Mouse (Mus musculus) layer of hippocampus, postnatal 14 days (tissue): Measurements from ENCODE around the gene Myl6b. TPM values are rescaled to one million over a fixed set of nuclear protein-coding genes. Genes with fewer than 3 reads are reported as not detected.

Experiments used
- DNase-seq, 2 experiments: peaks; one replicate each; pipeline ENCODE4 v3.0.0; 2021 to 2022; ENCODE audit warnings: low spot score in 2 of 2, mixed read lengths in 1 of 2
- long read RNA-seq, 2 experiments: library from polyadenylated mRNA; stranded (forward); transcript quantifications; one replicate each; pipeline ENCODE4 v2.0.0; 2021
- total RNA-seq, 2 experiments: library from RNA; stranded (reverse); gene quantifications; 2 replicates each; pipeline ENCODE4 v1.2.3; 2021

The Myl6b gene
- 10 to 100 TPM; 15.5 to 16.2 TPM for total RNA-seq
- long read RNA-seq, experiment 1, partial matches to known transcripts, result 0 of 1 reads
- long read RNA-seq, experiment 1, other reads (novel, unspliced or antisense), result 0 of 1 reads
- long read RNA-seq, experiment 2, partial matches to known transcripts, result 1 of 2 reads
- long read RNA-seq, experiment 2, other reads (novel, unspliced or antisense), result 0 of 2 reads

DNA sequence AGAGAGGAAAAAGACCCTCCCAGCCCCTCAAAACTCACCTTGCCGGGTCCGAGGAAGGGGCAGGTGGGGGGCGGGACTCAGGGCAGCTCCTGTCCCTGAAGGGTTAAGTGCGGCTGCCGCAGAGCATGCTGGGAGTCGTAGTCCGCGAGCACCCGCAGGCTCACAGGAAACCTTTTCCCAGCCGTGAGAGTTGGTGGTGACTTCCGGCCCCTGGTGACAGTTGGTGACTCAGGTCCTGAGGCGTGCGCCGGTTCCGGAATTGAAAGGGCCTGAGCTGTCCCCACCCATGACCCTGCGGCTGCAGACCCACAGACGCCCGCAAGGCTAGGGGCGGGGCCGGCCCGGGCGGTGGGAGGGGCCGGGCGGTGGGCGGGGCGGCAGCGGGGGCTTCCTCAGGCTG, at the start of gene Myl6b:
Gene Myl6b, minus strand, starts transcription at position 96 of the 400 bp plus-strand sequence.
- DNase-seq, result peak; percentile 90 to 96

GRCm38 (mm10) chr10:128547361-128548032, 49.0 kb upstream of the Myl6b start, which contains the start of gene Zc3h10:
Gene Zc3h10 (minus strand): TSS chr10:128547774.
- DNase-seq, result peak; percentile 93 to 98

DNA sequence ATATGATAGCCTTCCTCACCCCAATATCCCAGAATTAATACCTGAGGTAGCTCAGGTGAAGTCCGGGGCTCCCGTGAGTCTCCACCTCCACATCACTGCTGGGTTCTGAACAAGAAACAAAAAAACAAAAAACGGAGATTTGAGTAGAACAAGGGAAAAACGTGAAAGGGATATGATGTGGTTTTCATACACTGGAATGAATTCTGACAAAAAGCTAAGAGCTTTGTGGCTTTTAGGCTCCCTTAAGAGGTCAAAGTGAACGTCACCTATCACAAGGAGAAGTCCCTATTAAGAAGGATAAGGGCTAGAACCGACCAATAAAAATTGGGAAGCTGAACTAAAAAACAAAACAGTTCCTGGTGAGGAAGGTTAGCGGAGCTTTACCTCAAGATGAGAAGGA, 48.3 kb upstream of the Myl6b start:
- no peak for DNase-seq

DNA sequence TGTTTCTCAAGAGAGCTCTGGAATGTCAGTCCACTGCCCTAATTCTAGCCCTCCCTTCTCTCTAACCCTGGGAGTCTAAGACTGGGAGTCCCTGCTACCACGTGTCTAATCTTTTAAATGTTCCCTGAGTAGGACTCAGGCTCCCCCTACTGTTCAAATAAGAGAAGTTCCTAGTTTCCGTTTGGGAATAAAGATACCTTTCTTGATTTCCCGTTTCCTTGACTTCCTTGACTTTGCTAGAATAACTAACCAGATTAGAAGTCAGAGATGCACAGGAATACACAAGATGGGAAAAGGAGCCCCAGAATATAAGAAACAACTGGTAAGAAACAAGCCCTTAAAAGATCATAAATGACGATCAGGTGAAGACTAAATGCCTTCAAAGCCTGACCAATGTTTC, 47.9 kb upstream of the Myl6b start:
- peak in 1 of 2 experiments; percentile 61 for DNase-seq

DNA sequence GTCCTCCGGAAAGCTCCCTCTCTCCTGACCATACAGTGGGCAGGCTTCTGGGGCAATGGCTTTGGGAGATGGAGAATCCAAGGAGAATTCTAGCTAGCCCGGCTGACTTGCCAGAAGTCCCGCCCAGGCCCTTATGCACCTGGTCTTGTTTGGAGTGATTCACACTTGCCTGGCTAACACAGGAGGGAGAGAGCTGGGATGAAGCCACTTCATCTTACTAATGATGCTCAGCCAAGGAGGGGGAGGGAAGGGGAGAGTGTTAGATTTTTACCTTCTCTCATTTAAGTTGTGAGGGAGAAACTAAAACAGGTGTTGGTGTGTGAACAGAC, 47.0 kb upstream of the Myl6b start:
- no peak for DNase-seq

DNA sequence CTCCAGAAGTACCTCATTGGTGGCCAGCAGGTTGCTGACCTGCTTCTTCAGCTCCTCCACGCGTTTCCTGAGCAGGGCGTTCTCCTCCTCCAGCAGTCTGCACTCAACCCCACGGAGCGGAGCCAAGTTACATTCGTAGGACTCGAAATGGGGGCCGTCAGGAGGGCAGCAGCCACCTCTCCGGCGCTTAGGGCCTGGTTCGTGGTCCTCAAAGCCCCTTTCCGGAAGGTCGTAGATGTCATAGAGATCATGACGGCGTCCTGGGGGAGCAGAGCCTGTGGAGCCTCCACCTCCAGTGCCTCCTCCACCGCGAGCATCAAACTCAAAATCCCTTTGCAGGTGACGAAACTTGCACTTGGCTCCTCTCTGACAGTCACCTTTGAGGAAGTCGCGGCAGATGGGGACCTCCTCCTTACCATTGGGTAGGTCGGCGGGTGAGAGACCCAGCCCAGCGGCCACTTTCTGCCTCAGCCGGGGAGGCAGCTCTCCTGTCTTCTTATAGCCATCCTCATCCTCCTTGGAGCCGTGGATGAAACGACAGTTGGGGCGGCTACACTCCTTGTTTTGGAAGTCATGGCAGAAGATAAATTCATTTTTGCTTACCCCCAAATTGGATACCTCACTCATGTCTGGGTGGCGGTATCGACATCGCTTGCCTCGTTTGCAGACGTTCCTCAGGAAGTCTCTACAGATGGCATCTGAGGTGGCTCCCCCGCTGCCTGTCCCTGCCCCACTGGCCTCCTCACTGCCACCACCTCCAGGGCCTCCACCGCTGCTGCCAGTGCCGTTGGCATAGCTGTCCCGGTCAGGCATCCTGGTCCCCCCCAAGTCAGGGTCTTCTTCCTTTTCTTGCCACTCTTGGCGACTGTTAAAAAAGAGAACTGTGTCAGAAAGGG, 46.4 kb upstream of the Myl6b start:
- DNase-seq, result no peak

DNA sequence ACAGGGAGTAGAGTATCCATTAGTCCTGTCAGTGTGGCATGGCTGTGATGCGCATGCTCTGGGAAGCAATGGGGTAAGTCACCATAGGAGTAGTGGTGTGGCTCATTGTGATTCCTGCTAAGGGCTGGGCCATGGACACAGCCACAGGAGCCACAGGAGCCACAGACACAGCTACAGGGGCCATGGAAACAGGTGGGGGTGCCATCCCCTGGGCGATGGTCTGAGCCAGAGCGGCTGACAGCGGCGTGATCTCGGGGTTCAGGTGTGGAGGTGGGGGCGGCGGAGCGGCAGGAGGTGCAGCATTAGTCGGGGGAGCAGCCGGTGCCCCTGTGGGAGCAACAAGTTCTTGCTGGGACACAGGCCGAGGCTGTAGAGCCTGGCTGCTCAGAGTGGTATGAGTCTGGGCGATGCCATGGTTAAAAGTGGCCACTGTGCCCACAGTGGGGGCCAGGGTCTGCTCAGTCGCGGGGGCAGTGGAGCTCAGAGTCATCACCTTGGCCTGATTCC, 45.7 kb upstream of the Myl6b start:
- no peak for DNase-seq

GRCm38 (mm10) chr10:128543100-128543499, 44.6 kb upstream of the Myl6b start:
- no peak for DNase-seq

DNA sequence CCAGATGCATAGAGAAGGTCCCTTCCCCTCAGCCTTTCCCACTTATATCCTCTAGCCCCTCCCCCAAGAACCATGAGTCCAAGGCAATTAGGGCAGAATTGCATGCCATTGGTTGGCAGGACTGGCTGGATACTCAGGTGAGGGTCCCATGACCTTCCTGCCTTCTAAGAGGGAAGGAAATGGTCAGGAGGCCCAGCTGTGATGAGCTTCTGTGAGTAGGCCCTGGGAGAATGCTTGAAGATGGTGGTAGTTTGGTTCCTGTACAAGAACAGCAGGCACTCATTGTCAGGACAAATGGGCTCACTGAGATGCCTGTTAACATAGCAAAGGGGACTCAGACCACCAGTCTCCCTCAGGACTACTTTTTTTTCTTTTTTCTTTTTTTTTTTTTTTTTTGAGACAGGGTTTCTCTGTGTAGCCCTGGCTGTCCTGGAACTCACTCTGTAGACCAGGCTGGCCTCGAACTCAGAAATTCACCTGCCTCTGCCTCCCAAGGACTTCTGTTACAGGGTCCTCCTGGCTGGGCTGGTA, 39.9 kb upstream of the Myl6b start:
- DNase-seq, result no peak

GRCm38 (mm10) chr10:128536266-128536940, 37.9 kb upstream of the Myl6b start:
- peak; percentile 86 to 92 for DNase-seq

- DNase-seq, result no peak
Observed at GRCm38 (mm10) chr10:128535624-128536265, 37.3 kb upstream of the Myl6b start.

GRCm38 (mm10) chr10:128535206-128535605, 36.7 kb upstream of the Myl6b start:
- DNase-seq, result no peak

- no peak for DNase-seq
Observed at GRCm38 (mm10) chr10:128526366-128527356, 28.2 kb upstream of the Myl6b start.

DNA sequence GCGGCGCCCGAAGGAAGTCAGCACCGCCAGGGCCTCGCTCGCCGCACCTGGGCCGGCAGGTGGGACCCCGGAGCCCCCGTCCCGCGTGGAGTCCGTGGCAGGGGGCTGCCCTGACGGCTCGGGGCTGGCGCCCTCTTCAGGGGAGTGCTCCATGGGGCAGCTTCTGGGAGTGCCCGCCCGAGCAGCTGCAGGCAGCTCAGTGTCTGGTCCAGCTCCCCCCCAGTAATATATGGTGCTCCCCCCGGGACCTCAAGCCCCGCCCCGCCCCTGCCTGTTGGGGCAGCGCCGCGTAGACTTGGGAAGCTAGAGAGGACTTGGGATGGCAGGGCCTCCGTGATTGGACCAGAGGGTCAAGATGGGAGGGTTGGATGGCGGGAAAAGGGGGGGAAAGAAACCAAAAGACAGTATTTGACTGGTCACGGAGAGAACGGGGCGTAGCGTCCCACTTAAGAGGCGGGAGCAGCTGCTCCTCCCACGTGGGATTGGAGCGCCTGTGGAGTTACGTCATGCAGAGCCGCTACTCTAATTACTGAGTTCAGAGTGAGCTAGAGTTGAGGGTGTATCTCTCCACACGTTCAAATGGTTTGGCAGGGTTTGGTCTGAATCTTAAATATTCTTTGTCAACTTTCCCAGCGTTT, 27.3 kb upstream of the Myl6b start, which contains the start of gene Esyt1:
Gene Esyt1, minus strand, starts transcription at position 201 of the 638 bp plus-strand sequence.
- peak; percentile 78 to 94 for DNase-seq

GRCm38 (mm10) chr10:128524732-128525662, 26.5 kb upstream of the Myl6b start:
- DNase-seq, result peak in 1 of 2 experiments; percentile 35

DNA sequence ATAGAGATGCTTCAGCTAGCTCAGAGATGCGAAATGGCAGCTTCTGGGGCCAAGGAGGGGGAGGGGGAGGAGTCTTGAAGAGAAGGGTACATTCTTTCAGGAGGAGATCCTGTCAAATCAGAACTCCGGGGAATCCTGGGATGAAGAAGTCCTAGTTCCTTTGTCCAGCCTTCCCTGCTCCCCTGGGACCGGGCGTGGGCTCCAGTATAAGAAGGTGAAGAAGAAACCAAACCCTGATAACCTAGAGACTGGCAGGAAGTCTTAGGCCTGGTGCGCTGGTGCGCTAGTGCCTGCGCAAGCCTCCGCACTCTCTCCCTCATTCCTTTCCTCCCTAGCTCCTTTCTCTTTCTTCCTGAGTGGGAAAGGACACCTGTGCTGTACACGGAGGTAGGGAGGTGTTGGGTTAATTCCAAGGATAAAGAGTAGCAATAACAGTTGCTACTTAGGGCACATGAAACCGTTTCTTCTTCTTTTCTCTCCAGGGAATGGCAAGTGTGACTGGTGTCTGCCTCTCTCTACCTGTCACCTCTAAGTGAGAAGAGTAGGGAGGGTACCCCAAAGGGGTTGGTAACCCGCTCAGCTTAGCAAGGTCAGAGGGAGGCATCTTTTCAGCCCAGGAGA, 25.7 kb upstream of the Myl6b start:
- DNase-seq, result no peak

GRCm38 (mm10) chr10:128522351-128522750, 23.9 kb upstream of the Myl6b start:
- DNase-seq, result no peak
